Mouse (Mus musculus): ENCODE data around the gene 1700122O11Rik. TPM values are rescaled to one million over a fixed set of nuclear protein-coding genes. Genes with fewer than 3 reads are reported as not detected.

Gene 1700122O11Rik
- polyA plus RNA-seq (2011; ENCODE audit: insufficient read length, low read depth, missing spikeins): not detected in 2 replicates

DNA sequence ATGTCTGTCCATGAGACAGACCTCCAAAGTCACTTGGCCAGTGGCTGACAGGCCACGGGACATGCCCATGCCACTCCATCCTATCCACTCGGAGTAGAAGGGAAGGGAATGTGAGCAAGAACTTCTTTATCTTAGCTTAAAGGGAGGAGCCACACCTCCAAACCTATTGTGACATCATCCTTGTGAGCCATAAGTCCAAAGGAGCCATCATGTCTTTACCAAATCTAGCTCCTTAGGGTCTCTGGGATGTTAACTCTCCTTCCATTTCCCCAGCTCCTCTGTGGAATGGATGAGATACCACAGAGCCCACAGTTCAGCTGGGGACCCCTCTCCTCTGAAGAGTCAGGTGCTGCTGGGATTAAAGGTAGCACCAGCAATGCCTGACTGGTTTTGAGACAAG lies at the start of gene 1700122O11Rik:
Gene 1700122O11Rik, minus strand, starts transcription at position 101 of the 400 bp plus-strand sequence.
- H3K4me3 ChIP-seq (ENCODE audit: insufficient read depth, low read length): no peak within 1 kb of the TSS
- peaks cover 3% of the 10 kb centered on the region; the same call in 1 of the 2 replicates for H3K4me1 ChIP-seq (ENCODE audit: control insufficient read depth, insufficient read depth, low read length)
- TF ChIP-seq POLR2A (IDR thresholded peaks at IDR 0.05; ENCODE audit: low read depth, low read length) (no peak), CTCF (IDR thresholded peaks at IDR 0.05; ENCODE audit: borderline replicate concordance, insufficient read depth, low read length) (no peak)
- no peak within 1 kb of the TSS for H3K27ac ChIP-seq (ENCODE audit: insufficient read depth, low read length)

DNA sequence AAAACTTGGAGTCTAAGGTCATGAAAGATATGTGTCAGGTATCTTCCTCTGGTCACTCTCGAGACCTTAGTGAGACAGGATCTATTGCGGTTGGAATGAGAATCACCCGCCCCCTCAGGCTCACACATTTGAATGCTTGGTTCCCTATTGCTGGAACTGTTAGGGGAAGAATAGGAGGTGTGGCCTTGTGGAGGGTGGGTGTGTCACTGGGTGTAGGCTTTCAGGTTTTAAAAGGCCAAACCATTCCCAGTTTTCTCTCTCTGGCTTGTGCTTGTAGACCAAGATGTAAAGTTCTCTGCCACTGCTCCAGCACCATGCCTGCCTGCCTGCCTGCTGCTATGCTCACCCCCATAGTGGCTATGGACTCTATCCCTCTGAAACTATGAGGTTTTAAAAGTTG lies 42.5 kb upstream of the 1700122O11Rik start:
- TF ChIP-seq POLR2A (IDR thresholded peaks at IDR 0.05; ENCODE audit: low read depth, low read length) (no peak), CTCF (IDR thresholded peaks at IDR 0.05; ENCODE audit: borderline replicate concordance, insufficient read depth, low read length) (no peak)
- H3K4me1 ChIP-seq (ENCODE audit: control insufficient read depth, insufficient read depth, low read length): no peaks in the 10 kb centered on the region
- H3K4me3 ChIP-seq (ENCODE audit: insufficient read depth, low read length): no peak overlapping the region
- no peak overlapping the region for H3K27ac ChIP-seq (ENCODE audit: insufficient read depth, low read length)

DNA sequence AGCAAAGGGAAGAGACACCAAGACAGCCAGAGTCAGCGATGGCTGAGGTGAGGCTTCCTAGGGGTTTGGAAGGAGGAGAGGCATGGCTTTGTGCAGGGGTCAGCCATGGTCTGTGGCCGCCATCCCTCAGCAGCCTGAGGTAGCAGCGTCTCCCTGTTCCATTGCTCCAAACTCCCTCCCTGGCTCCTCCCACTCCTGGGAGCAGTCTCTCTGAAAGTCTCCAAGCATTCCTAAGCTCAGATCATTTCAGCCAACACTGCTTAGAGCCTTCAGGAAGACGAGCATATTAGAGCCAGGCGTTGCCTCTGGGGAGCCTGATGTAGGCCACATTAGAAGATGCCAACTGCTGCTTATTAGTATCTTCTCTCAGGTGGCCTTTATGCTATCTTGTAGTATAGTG lies 29.6 kb upstream of the 1700122O11Rik start:
- Histone ChIP-seq H3K27ac (ENCODE audit: insufficient read depth, low read length) (no peak overlapping the region), H3K4me1 (ENCODE audit: control insufficient read depth, insufficient read depth, low read length) (no peaks in the 10 kb centered on the region)

DNA sequence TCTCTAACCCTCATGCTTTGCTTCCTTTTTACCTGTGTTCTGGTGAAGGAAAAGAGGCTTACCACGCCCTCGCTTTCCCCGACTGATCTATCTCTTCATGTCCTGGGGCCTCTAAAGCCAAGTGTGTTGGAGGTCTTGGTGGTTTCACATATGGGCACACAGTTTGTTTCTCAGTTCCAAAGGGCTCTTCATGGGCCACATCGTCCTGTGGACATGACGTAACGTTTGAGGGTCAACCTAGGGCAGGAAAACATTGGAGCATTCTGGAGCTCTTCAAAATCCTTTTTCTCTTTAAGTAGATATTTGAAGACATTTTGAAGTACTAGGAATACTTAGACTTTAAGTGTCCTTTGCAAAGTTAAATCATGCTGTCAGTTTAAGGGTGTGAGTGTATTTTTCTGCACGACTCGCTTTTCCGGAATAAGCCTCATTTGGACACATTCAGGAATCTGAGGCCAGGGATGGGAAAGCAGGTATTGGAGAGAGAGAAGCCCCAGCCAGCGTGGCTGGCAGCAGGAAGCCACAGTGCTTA lies 29.1 kb upstream of the 1700122O11Rik start:
- Histone ChIP-seq H3K4me3 (ENCODE audit: insufficient read depth, low read length) (no peak overlapping the region), H3K27ac (ENCODE audit: insufficient read depth, low read length) (no peak overlapping the region), H3K4me1 (ENCODE audit: control insufficient read depth, insufficient read depth, low read length) (no peaks in the 10 kb centered on the region)
- TF ChIP-seq CTCF (IDR thresholded peaks at IDR 0.05; ENCODE audit: borderline replicate concordance, insufficient read depth, low read length) (no peak), POLR2A (IDR thresholded peaks at IDR 0.05; ENCODE audit: low read depth, low read length) (no peak)

More for the DNA sequence above, 29.6 kb upstream of the 1700122O11Rik start:
- no peak overlapping the region for H3K4me3 ChIP-seq (ENCODE audit: insufficient read depth, low read length)
- no peak for TF ChIP-seq CTCF (IDR thresholded peaks at IDR 0.05; ENCODE audit: borderline replicate concordance, insufficient read depth, low read length)
- TF ChIP-seq POLR2A (IDR thresholded peaks at IDR 0.05; ENCODE audit: low read depth, low read length): no peak

DNA sequence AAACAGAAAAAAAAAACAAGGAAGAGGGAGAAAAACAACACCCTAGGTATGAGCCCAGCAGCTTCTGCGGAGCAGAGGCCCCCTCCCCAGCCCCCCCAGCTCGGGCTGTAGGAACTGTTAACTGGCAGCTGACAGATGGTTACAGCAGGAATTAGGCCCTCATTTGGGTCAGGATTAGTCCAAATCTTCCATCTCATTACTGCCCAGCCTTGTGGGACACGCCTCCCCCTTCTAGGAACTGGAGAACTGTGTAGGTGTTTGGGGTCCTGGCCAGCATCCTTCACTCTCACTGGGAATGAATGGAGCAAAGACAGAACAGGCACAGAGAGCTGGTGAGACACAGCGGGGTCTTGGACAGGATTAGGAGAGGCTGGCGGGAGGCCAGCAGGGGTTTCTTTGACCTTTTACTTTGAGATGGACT lies 27.0 kb upstream of the 1700122O11Rik start:
- H3K4me1 ChIP-seq (ENCODE audit: control insufficient read depth, insufficient read depth, low read length): no peaks in the 10 kb centered on the region
- TF ChIP-seq POLR2A (IDR thresholded peaks at IDR 0.05; ENCODE audit: low read depth, low read length) (no peak), CTCF (IDR thresholded peaks at IDR 0.05; ENCODE audit: borderline replicate concordance, insufficient read depth, low read length) (no peak)
- no peak overlapping the region for H3K4me3 ChIP-seq (ENCODE audit: insufficient read depth, low read length)
- H3K27ac ChIP-seq (ENCODE audit: insufficient read depth, low read length): no peak overlapping the region

DNA sequence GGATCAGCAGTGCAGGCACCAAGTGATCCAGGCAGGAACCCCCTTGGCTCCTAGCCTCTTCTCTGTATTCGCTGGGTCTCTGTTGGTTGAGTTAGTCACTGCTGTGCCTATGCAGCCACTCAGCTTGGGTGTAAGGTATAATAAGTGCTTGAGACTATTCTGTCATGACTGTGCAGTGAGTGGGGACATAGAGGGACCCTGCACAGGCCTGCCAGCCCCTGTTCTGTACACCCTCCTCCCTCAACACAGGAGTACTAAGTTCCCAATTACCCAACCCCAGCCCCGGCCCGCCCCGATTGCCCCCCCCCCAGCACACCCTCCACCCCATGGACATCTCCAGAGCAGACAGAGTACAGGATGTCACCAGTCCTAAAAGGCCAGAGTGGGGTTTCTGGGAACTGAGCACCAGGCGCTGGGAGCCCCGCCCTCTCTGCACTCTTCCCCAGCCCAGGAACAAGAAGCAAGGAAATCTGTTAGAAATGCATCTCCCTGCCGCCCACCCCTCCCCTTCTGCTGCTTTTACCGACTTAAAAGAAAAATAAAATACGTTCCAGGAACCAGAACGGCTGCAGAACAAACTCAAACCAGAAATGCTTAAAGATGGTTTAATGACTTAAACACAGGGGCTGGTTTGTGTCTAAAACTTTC lies 26.2 kb upstream of the 1700122O11Rik start:
- Histone ChIP-seq H3K4me3 (ENCODE audit: insufficient read depth, low read length) (no peak overlapping the region), H3K27ac (ENCODE audit: insufficient read depth, low read length) (no peak overlapping the region), H3K4me1 (ENCODE audit: control insufficient read depth, insufficient read depth, low read length) (no peaks in the 10 kb centered on the region)
- TF ChIP-seq CTCF (IDR thresholded peaks at IDR 0.05; ENCODE audit: borderline replicate concordance, insufficient read depth, low read length) (no peak), POLR2A (IDR thresholded peaks at IDR 0.05; ENCODE audit: low read depth, low read length) (no peak)

DNA sequence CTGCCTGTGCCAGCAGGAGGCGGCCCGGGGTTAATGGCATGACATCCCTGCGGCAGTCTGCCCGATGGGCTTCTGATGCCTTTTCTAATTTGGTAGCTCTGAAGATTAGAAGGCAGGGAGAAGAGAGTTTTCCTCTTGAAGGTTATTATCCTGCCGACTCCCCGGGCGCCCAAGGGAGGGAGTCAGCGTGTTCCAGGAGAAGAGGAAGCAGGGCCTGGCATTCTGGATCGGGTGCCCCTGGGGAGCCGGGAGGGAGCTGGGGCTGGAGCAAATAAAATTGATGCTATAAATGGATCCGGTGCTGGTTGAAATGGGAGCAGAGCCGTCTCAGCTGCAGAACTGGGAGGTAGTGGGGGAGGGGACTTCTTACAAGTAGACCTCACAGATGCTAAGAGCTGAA lies 19.3 kb upstream of the 1700122O11Rik start:
- Histone ChIP-seq H3K4me3 (ENCODE audit: insufficient read depth, low read length) (no peak overlapping the region), H3K27ac (ENCODE audit: insufficient read depth, low read length) (no peak overlapping the region), H3K4me1 (ENCODE audit: control insufficient read depth, insufficient read depth, low read length) (no peaks in the 10 kb centered on the region)
- TF ChIP-seq POLR2A (IDR thresholded peaks at IDR 0.05; ENCODE audit: low read depth, low read length) (no peak), CTCF (IDR thresholded peaks at IDR 0.05; ENCODE audit: borderline replicate concordance, insufficient read depth, low read length) (no peak)

DNA sequence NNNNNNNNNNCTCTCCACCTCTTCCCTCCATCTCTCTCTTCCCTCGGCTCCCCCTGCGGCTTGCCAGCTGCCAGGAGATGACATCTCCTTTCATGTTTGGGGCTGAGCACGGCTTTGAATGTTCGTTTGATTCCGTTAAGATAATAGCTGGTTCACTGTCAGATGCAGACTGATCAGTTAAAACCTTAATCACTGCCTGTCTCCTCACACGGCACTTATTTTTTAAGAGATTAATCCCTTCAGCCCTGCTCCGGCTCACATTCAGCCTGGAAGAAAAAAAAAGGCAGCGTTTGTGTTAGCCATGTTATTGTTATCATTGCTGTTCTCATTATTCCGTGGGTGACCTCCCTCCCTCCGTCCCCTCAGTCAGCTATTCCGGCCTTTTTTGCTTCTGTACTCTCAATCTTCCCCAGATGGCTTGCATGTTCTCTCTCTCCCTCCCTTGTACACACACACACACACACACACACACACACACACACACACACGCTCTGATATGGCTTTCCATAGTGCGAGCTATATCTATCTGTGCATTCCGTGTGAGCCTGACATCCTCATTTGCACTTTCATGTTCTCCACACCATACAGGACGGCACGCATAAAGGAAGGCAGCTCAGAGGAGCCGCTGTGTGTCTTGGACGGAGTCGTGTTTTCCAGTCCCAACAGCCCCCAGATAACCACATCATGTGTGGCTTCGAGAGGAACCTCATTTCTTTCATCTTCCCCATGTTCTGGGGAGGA lies 17.2 kb upstream of the 1700122O11Rik start:
- no peak for TF ChIP-seq POLR2A (IDR thresholded peaks at IDR 0.05; ENCODE audit: low read depth, low read length)
- no peak for TF ChIP-seq CTCF (IDR thresholded peaks at IDR 0.05; ENCODE audit: borderline replicate concordance, insufficient read depth, low read length)
- H3K27ac ChIP-seq (ENCODE audit: insufficient read depth, low read length): no peak overlapping the region
- H3K4me3 ChIP-seq (ENCODE audit: insufficient read depth, low read length): no peak overlapping the region

DNA sequence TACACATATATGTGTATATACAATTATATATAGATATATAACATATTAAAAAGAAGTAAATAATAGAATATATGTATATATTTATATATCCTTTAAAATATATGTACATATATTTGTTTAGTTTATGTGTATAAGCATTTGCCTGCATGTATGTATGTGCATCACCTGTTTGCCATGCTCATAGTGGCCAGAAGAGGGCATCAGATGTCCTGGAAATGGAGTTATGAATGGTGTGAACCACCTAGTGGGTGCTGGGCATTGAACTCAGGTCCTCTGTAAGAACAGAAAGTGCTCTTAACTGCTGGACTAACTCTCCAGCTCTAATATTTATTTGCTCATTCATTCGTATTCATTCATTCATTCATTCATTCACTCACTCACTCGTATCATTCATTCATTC lies 15.6 kb upstream of the 1700122O11Rik start:
- Histone ChIP-seq H3K4me1 (ENCODE audit: control insufficient read depth, insufficient read depth, low read length) (no peaks in the 10 kb centered on the region), H3K27ac (ENCODE audit: insufficient read depth, low read length) (no peak overlapping the region), H3K4me3 (ENCODE audit: insufficient read depth, low read length) (no peak overlapping the region)
- no peak for TF ChIP-seq CTCF (IDR thresholded peaks at IDR 0.05; ENCODE audit: borderline replicate concordance, insufficient read depth, low read length)
- TF ChIP-seq POLR2A (IDR thresholded peaks at IDR 0.05; ENCODE audit: low read depth, low read length): no peak

More for the DNA sequence above, 17.2 kb upstream of the 1700122O11Rik start:
- H3K4me1 ChIP-seq (ENCODE audit: control insufficient read depth, insufficient read depth, low read length): no peaks in the 10 kb centered on the region

All from embryonic fibroblast, embryonic 13.5 days (primary cell).